Mouse (Mus musculus) intestine, postnatal 0 days (tissue): ENCODE measurements around the gene Nrxn3. TPM values are rescaled to one million over a fixed set of nuclear protein-coding genes. Genes with fewer than 3 reads are reported as not detected.

Experiments
- ATAC-seq: fragments of 200-750 bp; cut with Nextera tagmentation; 2 replicates; pipeline ENCODE4 v1.8.0; 2017; ENCODE audit warnings: mild to moderate bottlenecking, moderate TSS enrichment, moderate library complexity
- H3K27ac ChIP-seq: fragments of 300-500 bp; sonication (generic); 2 replicates; pipeline ENCODE4 v1.5.1; 2014; ENCODE audit warnings: mild to moderate bottlenecking, low read depth, low read length, moderate library complexity
- H3K27me3 ChIP-seq: fragments of 300-500 bp; sonication (generic); replicated peaks from 2 replicates; pipeline ENCODE4 v1.6.1; 2014; ENCODE audit warnings: low read length, mixed read lengths; ENCODE audit not compliant: control insufficient read depth, insufficient read depth
- H3K36me3 ChIP-seq: fragments of 300-500 bp; sonication (generic); 2 replicates; pipeline ENCODE4 v1.6.1; 2014; ENCODE audit warnings: mild to moderate bottlenecking, moderate library complexity; ENCODE audit not compliant: control insufficient read depth, insufficient read depth
- H3K4me1 ChIP-seq: fragments of 300-500 bp; sonication (generic); replicated peaks from 2 replicates; pipeline ENCODE4 v1.6.1; 2014; ENCODE audit warnings: antibody characterized with exemption, low read length, mixed read lengths; ENCODE audit not compliant: control insufficient read depth, insufficient read depth
- H3K4me2 ChIP-seq: fragments of 300-500 bp; sonication (generic); replicated peaks from 2 replicates; pipeline ENCODE4 v1.6.1; 2014; ENCODE audit warnings: low read depth, mild to moderate bottlenecking, moderate library complexity
- H3K4me3 ChIP-seq: fragments of 300-500 bp; sonication (generic); 2 replicates; pipeline ENCODE4 v1.5.1; 2014; ENCODE audit warnings: low read depth, low read length
- H3K9ac ChIP-seq: fragments of 300-500 bp; sonication (generic); 2 replicates; pipeline ENCODE4 v1.6.1; 2014; ENCODE audit warnings: mild to moderate bottlenecking, low read depth, low read length
- H3K9me3 ChIP-seq: fragments of 300-500 bp; sonication (generic); 2 replicates; pipeline ENCODE4 v1.6.1; 2016; ENCODE audit warnings: mixed run types; ENCODE audit not compliant: control insufficient read depth
- CTCF ChIP-seq: sonication (generic); IDR thresholded peaks from 2 replicates; pipeline ENCODE4 v1.5.1; 2016; ENCODE audit warnings: low read depth, mild to moderate bottlenecking, control low read depth, antibody characterized with exemption, moderate library complexity
- WGBS: fragments of 180-500 bp; shearing (Covaris S2); extraction: QIAGEN DNeasy Blood & Tissue Kit; methylation state at CpG from one replicate; pipeline ENCODE4 v1.1.7; 2014; 5-methylcytosine and 5-hydroxymethylcytosine counted together
- polyA plus RNA-seq: library from polyadenylated mRNA; unstranded; fragments of >200 nt; fragmentation: Nextera tagmentation; extraction: Ambion mirVana; gene quantifications from 2 replicates; pipeline ENCODE4 v1.2.1, GENCODE M21; 2015

Gene Nrxn3
- polyA plus RNA-seq, 1 experiment from 2014 or later: 0.47 TPM

GRCm38 (mm10) chr12:89986219-89986618 is 1263.5 kb downstream of the Nrxn3 start:
- no peak for ATAC-seq
- Histone ChIP-seq H3K9ac (no peak overlapping the region), H3K36me3 (no peaks in the 10 kb centered on the region), H3K27me3 (no peaks in the 10 kb centered on the region), H3K4me3 (no peak overlapping the region), H3K27ac (no peak overlapping the region), H3K4me1 (no peaks in the 10 kb centered on the region), H3K4me2 (no peak overlapping the region), H3K9me3 (no peaks in the 10 kb centered on the region)
- 78% methylated on average over 6 of the region's 6 CpGs for WGBS
- TF ChIP-seq CTCF: no peak

DNA sequence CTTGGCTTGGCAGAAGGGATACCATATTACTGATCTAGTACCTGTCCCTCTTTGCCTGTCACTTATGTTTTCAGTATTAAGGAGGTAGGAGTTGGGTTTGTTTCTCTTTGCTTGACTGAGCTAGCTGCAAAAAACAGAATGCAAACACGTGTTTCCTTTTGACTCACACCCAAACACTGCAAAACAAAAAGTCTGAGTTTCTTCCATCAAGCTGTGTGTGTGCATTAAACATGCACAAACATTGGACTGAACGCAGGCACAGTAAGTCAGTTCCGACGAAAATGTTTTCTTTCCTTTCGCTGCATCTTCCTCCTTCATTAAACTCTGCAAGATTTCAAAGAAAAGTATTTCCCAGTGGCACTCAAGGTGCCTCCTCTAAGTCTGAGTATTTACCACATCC is 1270.6 kb downstream of the Nrxn3 start:
- Histone ChIP-seq H3K4me2 (no peak overlapping the region), H3K4me3 (no peak overlapping the region), H3K27ac (no peak overlapping the region), H3K9me3 (no peaks in the 10 kb centered on the region), H3K9ac (no peak overlapping the region), H3K36me3 (no peaks in the 10 kb centered on the region), H3K4me1 (no peaks in the 10 kb centered on the region), H3K27me3 (no peaks in the 10 kb centered on the region)
- no peak for ATAC-seq
- TF ChIP-seq CTCF: no peak
- 63% methylated on average over 5 of the region's 5 CpGs for WGBS

DNA sequence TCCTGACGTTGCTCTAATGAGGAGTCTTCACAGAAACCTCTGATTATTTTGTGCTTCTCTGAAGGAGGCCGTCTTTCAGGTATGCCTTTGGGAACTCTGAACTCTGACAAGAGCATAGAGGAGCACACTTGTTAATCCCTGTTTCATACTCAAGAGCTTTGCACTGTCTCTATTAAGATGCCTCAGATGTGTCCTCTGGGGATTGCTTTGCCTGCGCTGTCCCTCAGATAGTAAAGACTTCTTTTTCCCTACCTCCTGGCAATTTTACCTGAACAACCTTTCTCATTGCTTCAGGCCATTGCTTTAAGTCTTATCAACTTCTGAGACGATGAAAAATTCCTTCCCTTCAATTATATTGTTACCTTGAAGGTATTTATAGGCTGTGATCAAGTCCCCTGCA is 1272.7 kb downstream of the Nrxn3 start:
- no peak overlapping the region for H3K4me3 ChIP-seq
- no peak for TF ChIP-seq CTCF
- H3K4me2 ChIP-seq: no peak overlapping the region
- H3K9ac ChIP-seq: no peak overlapping the region
- H3K27me3 ChIP-seq: no peaks in the 10 kb centered on the region
- no peaks in the 10 kb centered on the region for H3K4me1 ChIP-seq
- H3K36me3 ChIP-seq: no peaks in the 10 kb centered on the region
- H3K9me3 ChIP-seq: no peaks in the 10 kb centered on the region
- no peak for ATAC-seq
- WGBS: 72% methylated on average over 4 of the region's 4 CpGs
- no peak overlapping the region for H3K27ac ChIP-seq

DNA sequence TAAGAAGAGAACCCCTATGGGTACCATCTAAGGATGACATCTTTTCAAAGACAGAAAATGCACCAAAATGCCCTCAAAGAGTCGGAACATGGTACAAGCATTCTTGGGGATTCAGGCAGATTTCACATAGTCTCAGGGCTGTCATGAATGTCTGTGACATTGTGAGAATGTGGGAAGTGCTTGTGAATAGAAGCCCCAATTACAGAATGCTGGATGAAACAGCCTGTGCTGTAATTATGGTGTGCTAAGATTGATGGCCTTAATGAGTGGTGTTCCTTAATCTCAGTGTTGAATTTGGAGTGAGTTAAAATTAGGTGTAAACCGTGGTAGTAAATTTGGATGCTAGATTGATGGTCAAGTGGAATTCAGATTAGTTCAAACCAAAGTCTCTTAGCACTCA is 1287.6 kb downstream of the Nrxn3 start:
- no peaks in the 10 kb centered on the region for H3K27me3 ChIP-seq
- H3K4me2 ChIP-seq: no peak overlapping the region
- H3K4me3 ChIP-seq: no peak overlapping the region
- no peak for TF ChIP-seq CTCF
- no peaks in the 10 kb centered on the region for H3K9me3 ChIP-seq
- ATAC-seq: no peak
- H3K36me3 ChIP-seq: no peaks in the 10 kb centered on the region
- H3K4me1 ChIP-seq: no peaks in the 10 kb centered on the region
- H3K27ac ChIP-seq: no peak overlapping the region
- 83% methylated on average over 2 of the region's 2 CpGs for WGBS
- H3K9ac ChIP-seq: no peak overlapping the region

GRCm38 (mm10) chr12:90013958-90014357 is 1291.3 kb downstream of the Nrxn3 start:
- no peak for ATAC-seq
- H3K9me3 ChIP-seq: no peaks in the 10 kb centered on the region
- WGBS: 64% methylated on average over 2 of the region's 2 CpGs
- H3K36me3 ChIP-seq: no peaks in the 10 kb centered on the region
- no peak overlapping the region for H3K4me2 ChIP-seq
- H3K4me1 ChIP-seq: no peaks in the 10 kb centered on the region
- H3K9ac ChIP-seq: no peak overlapping the region
- no peak overlapping the region for H3K4me3 ChIP-seq
- TF ChIP-seq CTCF: no peak
- no peak overlapping the region for H3K27ac ChIP-seq
- H3K27me3 ChIP-seq: no peaks in the 10 kb centered on the region

DNA sequence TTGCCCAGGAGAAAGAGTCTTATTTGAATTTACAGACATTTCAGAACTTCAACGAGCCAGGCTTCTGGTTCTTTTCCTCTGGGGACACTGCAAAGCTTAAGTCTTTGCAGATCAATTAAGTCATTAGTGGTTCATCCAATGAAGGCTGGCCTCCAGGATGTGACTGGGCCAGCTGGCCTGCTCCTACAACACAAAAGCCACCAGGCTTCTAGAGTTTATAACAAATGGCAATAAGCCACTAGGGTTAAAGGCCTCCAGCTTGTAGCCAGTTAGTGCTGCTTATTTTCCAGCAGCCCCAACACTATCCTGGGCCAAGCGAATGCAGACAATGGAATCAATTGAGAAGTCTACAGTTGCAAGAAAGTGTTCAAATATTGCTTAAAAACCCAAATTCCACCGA is 1304.3 kb downstream of the Nrxn3 start:
- no peaks in the 10 kb centered on the region for H3K36me3 ChIP-seq
- ATAC-seq: no peak
- 68% methylated on average over 3 of the region's 3 CpGs for WGBS
- H3K4me3 ChIP-seq: no peak overlapping the region
- no peak for TF ChIP-seq CTCF
- H3K27me3 ChIP-seq: no peaks in the 10 kb centered on the region
- no peaks in the 10 kb centered on the region for H3K4me1 ChIP-seq
- no peaks in the 10 kb centered on the region for H3K9me3 ChIP-seq
- no peak overlapping the region for H3K4me2 ChIP-seq
- H3K9ac ChIP-seq: no peak overlapping the region
- no peak overlapping the region for H3K27ac ChIP-seq

GRCm38 (mm10) chr12:90041038-90041437 is 1318.4 kb downstream of the Nrxn3 start:
- Histone ChIP-seq H3K27ac (no peak overlapping the region), H3K36me3 (no peaks in the 10 kb centered on the region), H3K9ac (no peak overlapping the region), H3K4me1 (no peaks in the 10 kb centered on the region), H3K27me3 (no peaks in the 10 kb centered on the region), H3K9me3 (no peaks in the 10 kb centered on the region), H3K4me3 (no peak overlapping the region), H3K4me2 (no peak overlapping the region)
- no peak for TF ChIP-seq CTCF
- WGBS: 67% methylated on average over 1 of the region's 1 CpGs
- ATAC-seq: no peak
